Mouse (Mus musculus) limb, embryonic 15.5 days (tissue): ENCODE data around the gene Slc26a5. TPM values are rescaled to one million over a fixed set of nuclear protein-coding genes. Genes with fewer than 3 reads are reported as not detected.

ENCODE experiments used
- ATAC-seq: fragments of 200-750 bp; cut with Nextera tagmentation; 2 replicates; pipeline ENCODE4 v1.8.0; 2017; ENCODE audit warnings: low read depth, moderate TSS enrichment; ENCODE audit not compliant: insufficient number of reproducible peaks, low FRiP score, low TSS enrichment
- H3K27ac ChIP-seq: fragments of 300-500 bp; sonication (generic); 2 replicates; pipeline ENCODE4 v1.5.1; 2015; ENCODE audit warnings: moderate library complexity, mild to moderate bottlenecking, inconsistent platforms
- H3K27me3 ChIP-seq: fragments of 300-500 bp; sonication (generic); 2 replicates; pipeline ENCODE4 v1.6.1; 2015; ENCODE audit warnings: inconsistent platforms
- H3K36me3 ChIP-seq: fragments of 300-500 bp; sonication (generic); 2 replicates; pipeline ENCODE4 v1.6.1; 2015; ENCODE audit warnings: inconsistent platforms
- H3K4me1 ChIP-seq: fragments of 300-500 bp; sonication (generic); 2 replicates; pipeline ENCODE4 v1.6.1; 2015; ENCODE audit warnings: inconsistent platforms
- H3K4me2 ChIP-seq: fragments of 300-500 bp; sonication (generic); 2 replicates; pipeline ENCODE4 v1.6.1; 2015; ENCODE audit warnings: mild to moderate bottlenecking, inconsistent platforms
- H3K4me3 ChIP-seq: fragments of 300-500 bp; sonication (generic); 2 replicates; pipeline ENCODE4 v1.5.1; 2015; ENCODE audit warnings: mild to moderate bottlenecking, inconsistent platforms
- H3K9ac ChIP-seq: fragments of 300-500 bp; sonication (generic); 2 replicates; pipeline ENCODE4 v1.6.1; 2015; ENCODE audit warnings: inconsistent platforms
- H3K9me3 ChIP-seq: fragments of 300-500 bp; sonication (generic); 2 replicates; pipeline ENCODE4 v1.6.1; 2016; ENCODE audit warnings: inconsistent platforms
- WGBS: fragments of 180-500 bp; shearing (Covaris S2); methylation state at CpG from one replicate; pipeline ENCODE4 v1.1.7; 2015; 5-methylcytosine and 5-hydroxymethylcytosine counted together
- polyA plus RNA-seq: library from polyadenylated mRNA; unstranded; fragments of >200 nt; fragmentation: Nextera tagmentation; extraction: Ambion mirVana; gene quantifications from 2 replicates; pipeline ENCODE4 v1.2.1, GENCODE M21; 2015

The Slc26a5 gene
- polyA plus RNA-seq, result 0.06 TPM in 1 of 2 replicates, not detected in the other

- Histone ChIP-seq H3K9ac (no peak within 1 kb of the TSS), H3K4me3 (peak within 1 kb of the TSS; percentile 19), H3K27me3 (no peaks in the 10 kb centered on the region), H3K27ac (no peak within 1 kb of the TSS), H3K36me3 (no peaks in the 10 kb centered on the region), H3K9me3 (no peaks in the 10 kb centered on the region), H3K4me2 (peak within 1 kb of the TSS; percentile 44), H3K4me1 (peaks cover 7% of the 10 kb centered on the region)
- ATAC-seq, result no peak
- WGBS, result 2% methylated on average over 29 of the region's 29 CpGs
These were observed at the start of gene Slc26a5 for GRCm38 (mm10) chr5:21865346-21866107. Slc26a5 (minus strand) TSS chr5:21865604.

DNA sequence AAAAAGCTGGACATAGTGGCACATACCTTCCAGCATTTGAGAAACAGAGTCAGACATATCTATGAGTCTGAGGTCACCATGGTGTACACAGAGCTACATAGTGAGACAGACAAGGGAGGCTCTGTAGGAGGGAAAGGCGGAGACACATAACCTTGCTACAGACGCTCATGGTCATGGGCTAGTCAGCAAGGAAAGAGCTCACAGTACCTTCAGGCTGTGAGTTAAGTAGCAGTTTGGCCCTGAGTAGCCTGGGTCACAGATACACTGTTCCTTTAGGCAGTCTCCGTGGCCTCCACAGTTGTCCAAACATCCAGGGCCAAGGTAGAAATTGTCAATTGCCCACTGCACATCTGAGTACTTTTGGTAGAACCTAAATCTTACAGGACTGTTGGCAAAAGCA lies 49.4 kb upstream of the Slc26a5 start:
- H3K4me1 ChIP-seq, result no peaks in the 10 kb centered on the region
- H3K36me3 ChIP-seq, result no peaks in the 10 kb centered on the region
- H3K4me3 ChIP-seq, result no peak overlapping the region
- WGBS, result 63% methylated on average over 3 of the region's 3 CpGs
- H3K27ac ChIP-seq, result no peak overlapping the region
- H3K27me3 ChIP-seq, result no peaks in the 10 kb centered on the region
- ATAC-seq, result no peak
- no peak overlapping the region for H3K4me2 ChIP-seq
- no peak overlapping the region for H3K9ac ChIP-seq
- no peaks in the 10 kb centered on the region for H3K9me3 ChIP-seq

GRCm38 (mm10) chr5:21912835-21913530 lies 47.6 kb upstream of the Slc26a5 start:
- Histone ChIP-seq H3K4me1 (no peaks in the 10 kb centered on the region), H3K27ac (no peak overlapping the region), H3K4me3 (no peak overlapping the region), H3K36me3 (no peaks in the 10 kb centered on the region), H3K9me3 (no peaks in the 10 kb centered on the region), H3K4me2 (no peak overlapping the region), H3K27me3 (no peaks in the 10 kb centered on the region), H3K9ac (no peak overlapping the region)
- 78% methylated on average over 23 of the region's 23 CpGs for WGBS
- ATAC-seq, result no peak

DNA sequence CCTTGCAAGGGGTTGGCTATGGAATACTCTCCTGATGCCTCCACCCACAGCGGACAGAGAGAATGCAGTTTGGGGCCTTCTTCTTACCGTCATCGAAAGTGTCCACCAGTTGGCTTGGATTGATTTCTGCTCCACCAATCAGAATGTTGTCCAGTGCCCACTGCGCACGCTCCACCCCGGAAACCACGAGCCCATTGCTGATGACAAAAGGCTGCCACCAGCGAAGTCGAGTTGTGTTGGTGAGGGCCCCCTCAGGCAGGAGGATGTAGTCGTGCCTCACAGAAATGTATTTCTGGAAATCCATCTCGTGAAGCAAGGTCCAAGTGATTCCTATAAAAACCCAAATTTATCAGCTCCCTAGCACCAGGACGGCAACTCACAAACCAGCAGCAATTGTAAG lies 45.3 kb upstream of the Slc26a5 start:
- H3K27ac ChIP-seq, result no peak overlapping the region
- ATAC-seq, result no peak
- no peaks in the 10 kb centered on the region for H3K36me3 ChIP-seq
- no peaks in the 10 kb centered on the region for H3K4me1 ChIP-seq
- H3K9me3 ChIP-seq, result no peaks in the 10 kb centered on the region
- no peak overlapping the region for H3K9ac ChIP-seq
- H3K4me3 ChIP-seq, result no peak overlapping the region
- WGBS, result 90% methylated on average over 12 of the region's 12 CpGs
- no peak overlapping the region for H3K4me2 ChIP-seq
- no peaks in the 10 kb centered on the region for H3K27me3 ChIP-seq

- H3K4me1 ChIP-seq, result no peaks in the 10 kb centered on the region
- WGBS, result 74% methylated on average over 3 of the region's 3 CpGs
- H3K36me3 ChIP-seq, result no peaks in the 10 kb centered on the region
- H3K27ac ChIP-seq, result no peak overlapping the region
- no peak for ATAC-seq
- H3K4me2 ChIP-seq, result no peak overlapping the region
- no peaks in the 10 kb centered on the region for H3K9me3 ChIP-seq
- no peak overlapping the region for H3K4me3 ChIP-seq
- no peaks in the 10 kb centered on the region for H3K27me3 ChIP-seq
- no peak overlapping the region for H3K9ac ChIP-seq
These were observed 44.3 kb upstream of the Slc26a5 start for GRCm38 (mm10) chr5:21909713-21910112.

DNA sequence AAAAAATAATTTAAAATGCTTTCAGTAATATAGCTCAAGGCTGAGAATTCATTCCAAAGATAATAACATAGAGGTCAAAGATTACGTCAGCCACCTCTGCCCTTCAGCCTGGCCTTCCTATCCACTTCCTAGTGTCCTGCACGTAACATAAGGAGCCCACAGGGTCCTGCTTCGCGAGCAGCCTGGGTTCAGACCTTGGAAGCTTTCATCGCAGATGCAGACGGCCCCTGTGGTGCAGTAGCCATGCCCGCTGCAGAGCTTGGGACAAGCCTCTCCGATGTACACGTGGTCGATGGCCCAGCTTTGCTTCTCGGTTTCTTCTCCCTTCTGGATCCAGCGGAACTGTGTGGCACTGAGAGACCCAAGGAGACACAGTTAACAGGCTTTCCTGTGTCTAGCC lies 36.0 kb upstream of the Slc26a5 start:
- H3K4me1 ChIP-seq, result no peaks in the 10 kb centered on the region
- no peak overlapping the region for H3K4me2 ChIP-seq
- H3K27ac ChIP-seq, result no peak overlapping the region
- no peaks in the 10 kb centered on the region for H3K9me3 ChIP-seq
- no peaks in the 10 kb centered on the region for H3K36me3 ChIP-seq
- WGBS, result 64% methylated on average over 12 of the region's 12 CpGs
- no peaks in the 10 kb centered on the region for H3K27me3 ChIP-seq
- no peak for ATAC-seq
- H3K9ac ChIP-seq, result no peak overlapping the region
- H3K4me3 ChIP-seq, result no peak overlapping the region

DNA sequence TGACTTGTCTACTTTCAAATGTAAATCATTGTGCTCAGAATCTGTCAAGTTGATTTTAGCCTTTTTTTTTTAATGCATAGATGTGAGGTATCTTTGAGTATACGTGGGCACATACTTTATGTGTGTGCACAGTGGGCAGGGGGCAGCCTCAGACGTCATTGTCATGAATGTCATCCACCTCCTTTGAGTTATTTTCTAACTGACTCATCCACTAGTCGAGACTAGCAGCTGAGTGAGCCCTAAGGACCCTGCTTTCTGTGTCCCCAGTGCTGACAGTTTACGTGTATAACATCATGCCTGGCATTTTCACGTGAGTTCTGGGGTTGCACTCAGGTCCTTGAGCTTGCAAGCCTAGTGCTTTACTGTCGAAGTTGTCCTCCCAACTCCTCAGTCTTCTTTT lies 35.5 kb upstream of the Slc26a5 start:
- ATAC-seq, result no peak
- no peaks in the 10 kb centered on the region for H3K9me3 ChIP-seq
- WGBS, result 66% methylated on average over 6 of the region's 6 CpGs

GRCm38 (mm10) chr5:21898875-21899274 lies 33.5 kb upstream of the Slc26a5 start:
- Histone ChIP-seq H3K27me3 (no peaks in the 10 kb centered on the region), H3K27ac (no peak overlapping the region), H3K4me2 (no peak overlapping the region), H3K9ac (no peak overlapping the region), H3K4me1 (no peaks in the 10 kb centered on the region), H3K4me3 (no peak overlapping the region), H3K9me3 (no peaks in the 10 kb centered on the region), H3K36me3 (no peaks in the 10 kb centered on the region)
- WGBS, result 86% methylated on average over 6 of the region's 6 CpGs
- ATAC-seq, result no peak

More for the DNA sequence above, 35.5 kb upstream of the Slc26a5 start:
- Histone ChIP-seq H3K4me2 (no peak overlapping the region), H3K36me3 (no peaks in the 10 kb centered on the region), H3K27me3 (no peaks in the 10 kb centered on the region), H3K27ac (no peak overlapping the region), H3K4me3 (no peak overlapping the region), H3K9ac (no peak overlapping the region), H3K4me1 (no peaks in the 10 kb centered on the region)

GRCm38 (mm10) chr5:21896586-21896985 lies 31.2 kb upstream of the Slc26a5 start:
- WGBS, result 69% methylated on average over 14 of the region's 14 CpGs

GRCm38 (mm10) chr5:21894168-21894567 lies 28.8 kb upstream of the Slc26a5 start:
- Histone ChIP-seq H3K27ac (no peak overlapping the region), H3K4me1 (no peaks in the 10 kb centered on the region), H3K36me3 (no peaks in the 10 kb centered on the region), H3K9me3 (no peaks in the 10 kb centered on the region), H3K9ac (no peak overlapping the region), H3K27me3 (no peaks in the 10 kb centered on the region), H3K4me3 (no peak overlapping the region), H3K4me2 (no peak overlapping the region)
- 81% methylated on average over 3 of the region's 3 CpGs for WGBS
- no peak for ATAC-seq

More at GRCm38 (mm10) chr5:21896586-21896985, 31.2 kb upstream of the Slc26a5 start:
- Histone ChIP-seq H3K4me1 (no peaks in the 10 kb centered on the region), H3K27me3 (no peaks in the 10 kb centered on the region), H3K9ac (no peak overlapping the region), H3K36me3 (no peaks in the 10 kb centered on the region), H3K4me2 (no peak overlapping the region), H3K9me3 (no peaks in the 10 kb centered on the region), H3K4me3 (no peak overlapping the region), H3K27ac (no peak overlapping the region)
- no peak for ATAC-seq

DNA sequence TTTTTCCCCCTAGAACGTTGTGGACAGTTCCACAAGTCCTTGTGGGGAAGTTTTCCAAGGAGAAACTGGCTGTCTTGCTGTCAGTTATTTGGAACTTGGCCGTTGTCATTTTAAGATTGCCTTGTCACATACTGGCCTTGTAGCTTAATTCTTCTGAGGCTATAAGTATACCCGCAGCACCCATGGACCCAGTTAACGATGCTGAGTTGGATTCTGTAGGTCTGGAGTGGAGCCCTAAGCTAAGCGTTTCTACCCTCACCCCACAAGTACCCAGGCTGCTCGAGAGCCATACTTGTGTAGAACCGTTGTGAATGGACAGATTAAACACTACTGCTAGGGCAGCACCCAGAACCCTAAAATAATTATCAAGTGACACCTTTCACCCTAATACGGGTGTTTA lies 1.3 kb upstream of the Slc26a5 start:
- WGBS, result 54% methylated on average over 8 of the region's 8 CpGs
- Histone ChIP-seq H3K36me3 (no peaks in the 10 kb centered on the region), H3K4me3 (no peak overlapping the region), H3K27ac (no peak overlapping the region), H3K9me3 (no peaks in the 10 kb centered on the region), H3K9ac (no peak overlapping the region), H3K27me3 (no peaks in the 10 kb centered on the region), H3K4me1 (peaks cover 7% of the 10 kb centered on the region), H3K4me2 (no peak overlapping the region)
- ATAC-seq, result no peak

GRCm38 (mm10) chr5:21866311-21866712 lies 908 bp upstream of the Slc26a5 start:
- no peaks in the 10 kb centered on the region for H3K9me3 ChIP-seq
- ATAC-seq, result no peak
- WGBS, result 6% methylated on average over 6 of the region's 6 CpGs
- H3K4me1 ChIP-seq, result peaks cover 7% of the 10 kb centered on the region
- H3K4me2 ChIP-seq, result peak overlapping the region; percentile 44; the same call in 1 of the 2 replicates
- H3K4me3 ChIP-seq, result peak overlapping the region; percentile 14; the same call in 1 of the 2 replicates
- no peak overlapping the region for H3K9ac ChIP-seq
- no peak overlapping the region for H3K27ac ChIP-seq
- H3K36me3 ChIP-seq, result no peaks in the 10 kb centered on the region
- no peaks in the 10 kb centered on the region for H3K27me3 ChIP-seq
